Mouse (Mus musculus): Measurements from ENCODE around the gene Sapcd1.

The Sapcd1 gene

DNA sequence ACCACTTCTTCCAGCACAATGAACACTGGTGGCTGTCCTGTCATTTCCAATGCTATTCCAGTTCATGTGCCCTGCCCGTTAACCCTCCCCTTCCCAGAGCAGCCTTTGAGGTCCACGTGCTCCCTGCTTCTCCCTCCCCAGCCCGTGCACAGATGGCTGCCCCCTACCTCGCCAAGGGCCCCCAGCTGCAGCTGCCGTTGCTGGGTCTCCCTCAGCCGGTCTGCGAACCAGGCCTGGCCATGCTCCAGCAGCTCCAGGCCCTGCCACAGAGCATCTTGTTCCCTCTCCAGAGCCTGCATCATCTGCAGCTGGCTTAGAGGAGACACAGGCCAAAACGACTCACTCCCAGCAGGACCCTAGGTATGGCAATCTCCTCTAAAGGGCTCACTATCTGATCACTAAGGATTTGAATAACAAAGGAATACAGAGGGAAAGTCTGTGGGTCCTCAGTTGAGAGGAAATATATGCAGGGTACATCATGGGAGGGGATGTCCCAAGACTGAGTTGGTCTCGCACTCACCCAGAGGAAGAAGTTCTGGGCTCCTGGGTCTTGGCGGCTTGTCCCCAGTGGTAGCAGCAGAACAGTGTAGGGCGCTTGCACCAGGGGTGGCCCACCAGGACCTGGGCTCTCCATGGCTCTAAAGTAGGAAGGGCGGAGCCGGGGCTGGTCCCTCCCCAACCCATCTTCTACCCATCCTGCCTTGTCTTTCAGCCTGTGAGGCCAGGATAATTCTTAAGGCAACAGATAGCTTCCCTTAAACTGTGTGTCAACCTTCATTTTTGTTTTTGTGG is at the start of gene Sapcd1:
Gene Sapcd1, minus strand, starts transcription at position 740 of the 792 bp plus-strand sequence.
- DNase-seq (ENCODE audit: low read depth), result no peak

DNA sequence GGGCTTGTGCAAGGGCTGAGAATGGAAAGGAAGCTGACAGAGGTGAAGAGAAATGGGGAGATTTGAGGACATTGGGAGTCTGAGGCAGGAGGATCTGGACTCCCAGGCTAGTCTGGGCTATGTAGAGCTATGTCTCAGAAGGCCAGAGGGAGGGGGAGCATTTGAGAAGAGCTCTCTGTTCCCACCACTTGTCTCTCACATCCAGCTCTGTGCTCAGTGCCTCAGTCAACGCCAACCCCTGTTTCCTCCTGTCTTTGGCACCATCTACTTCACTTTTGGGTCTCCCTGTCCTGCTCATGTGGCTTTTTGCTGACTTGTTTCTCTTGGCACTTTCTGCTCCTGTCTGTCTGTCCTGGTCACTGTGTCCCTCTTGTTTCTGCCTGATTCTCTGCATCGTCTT is 49.5 kb upstream of the Sapcd1 start:
- no peak for DNase-seq (ENCODE audit: low read depth)

- no peak for DNase-seq (ENCODE audit: low read depth)
These were observed 48.8 kb upstream of the Sapcd1 start, which contains the start of gene Ly6g6e for GRCm38 (mm10) chr17:35076507-35077176. TSS of gene Ly6g6e (plus strand) at chr17:35076902.

GRCm38 (mm10) chr17:35074097-35074496 is 46.3 kb upstream of the Sapcd1 start:
- no peak for DNase-seq (ENCODE audit: low read depth)

- no peak for DNase-seq (ENCODE audit: low read depth)
These were observed 43.6 kb upstream of the Sapcd1 start for GRCm38 (mm10) chr17:35071454-35071853.

- DNase-seq (ENCODE audit: low read depth), result no peak
These were observed 42.9 kb upstream of the Sapcd1 start for GRCm38 (mm10) chr17:35070556-35071229.

- DNase-seq (ENCODE audit: low read depth), result no peak
These were observed 40.5 kb upstream of the Sapcd1 start for GRCm38 (mm10) chr17:35068213-35068914.

GRCm38 (mm10) chr17:35066084-35066483 is 38.3 kb upstream of the Sapcd1 start, which contains the start of gene Mpig6b:
TSS of gene Mpig6b (minus strand) at chr17:35066184.
- no peak for DNase-seq (ENCODE audit: low read depth)

DNA sequence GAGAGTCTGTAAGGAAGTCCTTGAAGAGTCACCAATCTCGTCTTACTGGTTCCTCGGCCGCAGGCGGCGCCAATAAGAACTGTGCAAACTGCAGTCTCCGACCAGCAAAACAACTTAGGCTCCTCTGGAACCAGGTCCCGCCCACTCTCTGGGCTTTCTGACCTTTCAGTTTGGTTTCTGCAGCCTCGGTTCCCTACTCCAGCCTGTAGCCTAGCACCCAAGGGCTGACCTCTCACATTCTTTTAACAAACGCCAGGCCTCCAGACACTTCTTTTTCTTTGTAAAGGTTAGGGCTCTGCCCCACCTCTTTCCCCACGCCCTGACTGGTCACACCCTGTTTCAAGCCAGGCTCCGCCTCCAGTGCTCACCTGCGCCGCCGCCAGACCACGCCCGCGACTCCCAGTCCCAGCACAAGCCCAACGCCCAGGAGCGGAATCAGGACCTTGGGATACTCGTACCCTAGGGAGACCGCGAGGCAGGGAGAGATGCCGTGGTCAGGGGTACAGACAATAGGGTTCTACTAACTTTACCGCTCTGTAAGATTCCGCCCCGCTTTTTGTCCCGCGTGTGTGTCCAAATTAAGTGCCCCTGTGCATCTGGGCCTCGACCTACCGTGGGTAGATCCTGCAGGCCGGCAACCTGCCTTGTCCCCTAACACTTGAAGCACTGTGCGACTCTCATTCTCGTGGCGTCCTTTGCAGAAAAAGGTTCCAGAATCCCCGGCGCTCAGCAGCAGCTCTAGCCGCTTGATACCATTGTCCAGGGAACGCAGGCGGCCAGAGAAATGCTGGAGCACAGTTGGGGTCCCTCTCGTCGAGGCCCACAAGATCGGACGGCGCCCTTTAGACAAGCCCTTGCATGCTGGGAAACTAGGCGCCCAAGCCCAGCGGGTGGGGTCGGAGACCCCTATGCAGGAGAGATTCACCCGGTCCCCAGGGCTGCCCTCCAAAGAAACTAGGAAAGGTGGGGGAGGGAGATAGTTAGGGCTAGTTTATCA is 37.4 kb upstream of the Sapcd1 start, which contains the start of gene Ly6g6c:
Gene Ly6g6c, plus strand, starts transcription at position 438 of the 997 bp plus-strand sequence.
- no peak for DNase-seq (ENCODE audit: low read depth)

DNA sequence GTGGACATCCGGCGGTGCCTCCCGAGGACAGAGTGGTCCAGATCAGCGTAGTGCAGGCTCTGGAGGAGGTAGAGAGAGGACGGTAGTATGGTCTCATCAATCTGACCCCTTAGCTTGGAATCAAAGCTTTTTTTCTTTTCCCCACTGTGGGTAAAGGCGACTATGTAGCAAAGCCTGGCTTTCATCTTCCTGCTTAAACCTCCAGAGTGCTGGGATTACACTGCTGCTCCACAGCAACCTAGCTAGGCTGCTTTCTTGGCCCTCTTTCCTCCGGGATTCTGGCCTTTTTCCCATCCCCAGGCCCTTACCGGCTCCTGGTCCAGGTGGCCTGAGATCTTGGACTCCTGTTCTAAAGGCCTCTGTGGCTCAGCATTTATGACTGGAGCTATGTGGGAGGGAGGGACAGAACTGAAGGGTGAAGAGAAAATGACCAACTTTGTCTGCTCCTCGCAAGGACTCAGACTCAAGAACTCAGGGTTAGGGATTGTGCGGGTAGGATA is 36.6 kb upstream of the Sapcd1 start:
- no peak for DNase-seq (ENCODE audit: low read depth)

DNA sequence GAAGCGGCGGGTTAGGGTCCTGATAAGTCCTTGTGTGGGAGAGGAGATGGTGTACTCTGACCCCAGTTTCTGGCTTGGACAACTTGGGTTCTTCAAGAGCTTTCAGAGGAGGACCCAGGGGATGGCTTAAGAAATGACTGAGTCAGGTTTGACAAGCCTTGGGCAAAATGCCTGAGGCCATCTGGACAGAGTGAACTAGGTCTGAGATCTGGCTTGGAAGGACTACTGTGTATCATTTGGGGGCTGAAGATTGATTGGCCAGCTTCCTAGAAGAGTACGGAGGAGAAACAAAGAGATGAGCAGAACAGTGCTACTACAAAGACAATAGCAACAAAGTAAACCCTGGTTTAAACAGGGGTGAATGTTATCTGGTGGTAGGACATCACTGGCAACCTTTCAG is 35.6 kb upstream of the Sapcd1 start:
- DNase-seq (ENCODE audit: low read depth), result no peak

- no peak for DNase-seq (ENCODE audit: low read depth)
These were observed 33.5 kb upstream of the Sapcd1 start for GRCm38 (mm10) chr17:35061299-35061698.

- no peak for DNase-seq (ENCODE audit: low read depth)
These were observed 33.0 kb upstream of the Sapcd1 start for GRCm38 (mm10) chr17:35060737-35061297.

DNA sequence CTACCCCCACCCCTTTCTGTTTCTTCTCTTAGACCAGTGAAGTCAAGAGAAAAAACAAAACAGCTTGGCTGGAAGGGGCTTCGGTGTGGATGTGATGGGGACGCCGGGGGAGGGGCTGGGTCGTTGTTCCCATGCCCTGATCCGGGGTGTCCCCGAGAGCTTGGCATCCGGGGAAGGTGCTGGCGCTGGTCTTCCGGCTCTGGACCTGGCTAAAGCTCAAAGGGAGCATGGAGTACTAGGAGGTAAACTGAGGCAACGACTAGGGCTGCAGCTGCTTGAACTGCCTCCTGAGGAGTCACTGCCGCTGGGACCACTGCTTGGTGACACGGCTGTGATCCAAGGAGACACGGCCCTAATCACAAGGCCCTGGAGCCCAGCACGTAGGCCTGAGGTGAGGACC is 32.3 kb upstream of the Sapcd1 start:
- DNase-seq (ENCODE audit: low read depth), result no peak

- no peak for DNase-seq (ENCODE audit: low read depth)
These were observed 31.4 kb upstream of the Sapcd1 start, which contains the start of gene Ddah2 for GRCm38 (mm10) chr17:35058911-35059892. TSS of gene Ddah2 (plus strand) at chr17:35059035.

DNA sequence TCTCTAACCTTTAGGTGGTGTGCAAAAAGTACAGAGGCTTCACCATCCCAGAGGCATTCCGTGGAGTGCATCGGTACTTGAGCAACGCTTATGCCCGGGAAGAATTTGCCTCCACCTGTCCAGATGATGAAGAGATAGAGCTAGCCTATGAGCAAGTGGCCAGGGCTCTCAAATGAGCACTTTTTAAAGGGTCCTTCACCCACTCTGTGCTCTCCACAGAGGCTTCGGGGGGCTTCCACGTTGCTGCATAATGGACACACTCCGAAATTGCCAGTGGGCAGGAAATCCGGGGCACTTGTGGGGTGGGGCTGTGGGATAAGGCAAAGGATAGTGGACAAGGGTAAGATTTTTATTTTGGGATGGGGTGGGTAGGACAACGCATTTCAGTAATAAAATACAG is 30.5 kb upstream of the Sapcd1 start:
- no peak for DNase-seq (ENCODE audit: low read depth)

DNA sequence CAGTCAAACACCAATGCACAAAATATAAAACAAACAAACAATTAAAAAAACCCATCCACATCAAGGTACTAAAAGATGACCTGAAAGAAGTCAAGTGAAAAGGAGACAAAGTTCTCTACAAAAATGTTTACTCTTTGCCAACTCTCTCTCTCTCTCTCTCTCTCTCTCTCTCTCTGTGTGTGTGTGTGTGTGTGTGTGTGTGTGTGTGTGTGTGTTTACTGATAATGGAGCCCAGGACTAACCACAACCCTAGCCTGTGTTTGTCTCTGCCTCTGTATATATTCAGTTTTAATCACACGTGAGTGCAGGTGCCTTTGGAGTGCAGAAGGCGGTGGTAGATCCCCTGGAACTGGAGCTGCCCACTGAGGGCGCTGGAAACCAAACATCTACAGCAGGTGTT is 29.3 kb upstream of the Sapcd1 start:
- DNase-seq (ENCODE audit: low read depth), result no peak

- DNase-seq (ENCODE audit: low read depth), result no peak
These were observed 28.1 kb upstream of the Sapcd1 start for GRCm38 (mm10) chr17:35055691-35056495.
